Mouse (Mus musculus): ENCODE results near the gene Ift172. TPM values are rescaled to one million over a fixed set of nuclear protein-coding genes. Genes with fewer than 3 reads are reported as not detected.
A peak's percentile ranks its signal among the peaks of the same experiment; 100 is the strongest.

The Ift172 gene
- total and polyA plus RNA-seq, 3 experiments = 15.3 to 21.8 TPM; not detected in 1

DNA sequence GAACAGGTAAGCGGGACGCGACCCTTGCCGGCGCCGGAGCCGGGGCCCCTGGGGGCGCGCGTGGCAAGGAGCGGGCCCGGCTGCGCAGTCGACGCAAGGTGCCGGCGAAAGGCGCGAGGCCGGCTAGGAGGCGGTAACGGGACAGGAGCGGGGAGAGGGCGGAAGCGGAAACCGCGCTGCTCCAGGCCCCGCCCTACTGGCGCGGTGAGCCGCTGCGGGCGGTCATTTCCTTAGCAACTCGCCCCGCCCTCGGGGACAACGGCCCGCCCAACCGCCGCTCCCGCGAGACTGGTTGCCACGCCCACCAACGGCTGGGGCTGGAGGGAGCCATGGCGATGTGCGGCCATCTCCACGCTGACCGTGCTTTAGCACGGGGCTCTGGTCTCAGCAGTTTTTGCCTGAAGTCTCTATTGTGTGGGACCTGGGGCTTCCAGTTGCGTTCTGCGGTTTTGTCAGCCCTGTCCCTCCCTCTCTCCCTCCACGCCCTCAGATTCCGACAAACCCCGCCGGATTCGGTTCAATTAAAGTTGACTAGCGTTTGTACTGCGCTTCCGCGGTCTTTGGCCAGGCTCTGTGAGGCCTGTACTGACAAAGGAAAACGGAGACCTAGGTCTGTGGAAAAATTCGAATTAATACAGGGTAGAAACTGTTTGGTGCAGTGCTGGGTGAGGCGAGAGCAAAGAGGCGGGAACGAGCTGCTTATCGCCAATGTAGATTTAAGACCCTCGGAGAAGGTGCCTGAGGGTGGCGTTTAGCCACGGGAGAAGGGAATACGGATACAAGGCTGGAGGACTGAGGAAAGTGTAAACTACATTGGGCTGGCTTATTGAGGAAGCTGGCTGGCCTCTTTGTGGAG lies 70.2 kb downstream of the Ift172 start, which contains the start of gene Ppm1g (continued):
- no peak for TF ChIP-seq ZKSCAN1 (IDR thresholded peaks at IDR 0.05; ENCODE audit: low read depth, low read length)
- peak; percentile 77 for TF ChIP-seq MAZ (IDR thresholded peaks at IDR 0.05; ENCODE audit: low read depth, low read length)
- peak; percentile 94 for TF ChIP-seq CHD2 (IDR thresholded peaks at IDR 0.05; ENCODE audit: low read length)
- TF ChIP-seq JUND (IDR thresholded peaks at IDR 0.05; ENCODE audit: low read depth, low read length) = no peak
- TF ChIP-seq MYB (IDR thresholded peaks at IDR 0.05; ENCODE audit: low read depth, low read length) = peak; percentile 85
- TF ChIP-seq MXI1 (IDR thresholded peaks at IDR 0.05; ENCODE audit: low read depth, low read length) = peak; percentile 88
- no peak for TF ChIP-seq BHLHE40 (IDR thresholded peaks at IDR 0.05; ENCODE audit: borderline replicate concordance, low read depth, low read length)
- TF ChIP-seq TAL1 (IDR thresholded peaks at IDR 0.05; ENCODE audit: low read length) = no peak
- no peak; the same call in 1 of the 2 replicates for TF ChIP-seq ZNF384 (IDR thresholded peaks at IDR 0.05; ENCODE audit: low read depth, low read length)
- peak; percentile 76 for TF ChIP-seq TBP (IDR thresholded peaks at IDR 0.05; ENCODE audit: low read depth, low read length)
- TF ChIP-seq USF2 (IDR thresholded peaks at IDR 0.05; ENCODE audit: borderline replicate concordance in 1 of 2, insufficient read depth in 1 of 2, low read depth in 1 of 2, low read length in 2 of 2) = no peak

DNA sequence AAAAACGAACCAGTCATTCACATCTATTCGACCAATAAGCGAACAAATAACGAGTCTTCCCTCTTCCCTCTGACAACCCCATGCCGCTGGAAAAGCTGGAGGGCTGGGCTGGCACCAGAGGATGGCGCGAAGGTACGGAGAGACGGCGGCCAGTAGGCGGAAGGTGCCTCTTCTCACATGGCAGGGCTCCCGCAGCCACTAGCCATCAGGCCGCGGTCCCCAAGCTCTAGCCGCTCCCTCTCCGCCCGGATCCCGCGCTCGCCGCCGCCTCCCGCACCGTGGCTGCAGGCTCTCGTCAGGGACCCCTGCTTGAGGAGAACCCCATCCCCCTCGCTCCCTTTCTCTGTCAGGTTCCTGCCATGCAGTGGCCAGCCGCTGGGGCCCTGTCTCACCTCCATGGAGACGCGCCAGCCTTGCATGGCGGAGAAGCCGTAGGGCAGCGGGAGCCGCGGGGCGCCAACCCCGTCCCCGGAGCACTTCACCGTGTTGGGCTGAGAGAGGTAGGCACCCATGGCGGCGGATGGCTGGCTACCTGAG lies 70.9 kb downstream of the Ift172 start:
- Histone ChIP-seq H3K4me1 (ENCODE audit: control insufficient read depth in 1 of 2, insufficient read depth in 2 of 2, low read length in 2 of 2) (peaks cover 13 to 15% of the 10 kb centered on the region in 2 experiments), H3K79me2 (ENCODE audit: control insufficient read depth, insufficient read depth, low read length, poor library complexity) (peaks cover 52% of the 10 kb centered on the region), H3K36me3 (ENCODE audit: control insufficient read depth in 1 of 2, insufficient read depth in 2 of 2, low read length in 2 of 2) (peaks cover 17 to 38% of the 10 kb centered on the region in 2 experiments), H3K27ac (ENCODE audit: control insufficient read depth, low read depth, low read length) (peak overlapping the region; percentile 84), H3K9ac (ENCODE audit: control insufficient read depth, low read depth, low read length, poor library complexity, severe bottlenecking) (peak overlapping the region; percentile 95), H3K4me3 (ENCODE audit: control insufficient read depth in 1 of 2, insufficient read depth in 1 of 2, low read depth in 2 of 2, low read length in 2 of 2) (peak overlapping the region; percentile 74), H3K27me3 (ENCODE audit: control insufficient read depth in 1 of 2, insufficient read depth in 2 of 2, low read length in 2 of 2) (no peaks in the 10 kb centered on the region), H3K9me3 (replicated peaks; ENCODE audit: insufficient read depth, low read length) (no peaks in the 10 kb centered on the region)
- peak; percentile 82 for DNase-seq (ENCODE audit: low read depth, low spot score)
- no peak for TF ChIP-seq RCOR1 (IDR thresholded peaks at IDR 0.05; ENCODE audit: low read depth, low read length)
- no peak for TF ChIP-seq ZNF384 (IDR thresholded peaks at IDR 0.05; ENCODE audit: low read depth, low read length)
- TF ChIP-seq HCFC1 (IDR thresholded peaks at IDR 0.05; ENCODE audit: low read depth, low read length) = no peak
- peak; percentile 82; the same call in 1 of the 2 replicates for TF ChIP-seq UBTF (IDR thresholded peaks at IDR 0.05; ENCODE audit: borderline replicate concordance, insufficient read depth, low read depth, low read length)
- TF ChIP-seq CHD2 (IDR thresholded peaks at IDR 0.05; ENCODE audit: low read length) = no peak
- peak in 1 of 2 experiments; percentile 41; a peak in 2 of 4 replicates for TF ChIP-seq POLR2A (IDR thresholded peaks at IDR 0.05; ENCODE audit: control insufficient read depth in 1 of 2, insufficient read depth in 1 of 2, low read depth in 1 of 2, low read length in 2 of 2, poor library complexity in 1 of 2)
- no peak for TF ChIP-seq MYB (IDR thresholded peaks at IDR 0.05; ENCODE audit: low read depth, low read length)
- TF ChIP-seq POLR2AphosphoS2 (IDR thresholded peaks at IDR 0.05; ENCODE audit: low read length) = no peak
- TF ChIP-seq RAD21 (IDR thresholded peaks at IDR 0.05; ENCODE audit: low read depth, low read length) = no peak
- TF ChIP-seq CTCF (IDR thresholded peaks at IDR 0.05 in 2 of 3, conservative IDR thresholded peaks at IDR 0.05 in 1 of 3; ENCODE audit: control insufficient read depth in 1 of 3, insufficient read depth in 1 of 3, low read depth in 2 of 3, low read length in 3 of 3, poor library complexity in 1 of 3, severe bottlenecking in 1 of 3) = 0 out of 6 replicates have a peak, but pooled peaks of 1 of the 3 experiments have one; percentile 0
- peak; percentile 49; the same call in 1 of the 2 replicates for TF ChIP-seq TBP (IDR thresholded peaks at IDR 0.05; ENCODE audit: low read depth, low read length)
- TF ChIP-seq MXI1 (IDR thresholded peaks at IDR 0.05; ENCODE audit: low read depth, low read length) = no peak; the same call in 1 of the 2 replicates
- no peak for TF ChIP-seq MYC (IDR thresholded peaks at IDR 0.05; ENCODE audit: low read depth, low read length)
- no peak for TF ChIP-seq BHLHE40 (IDR thresholded peaks at IDR 0.05; ENCODE audit: borderline replicate concordance, low read depth, low read length)
- TF ChIP-seq E2F4 (IDR thresholded peaks at IDR 0.05; ENCODE audit: borderline replicate concordance, low read depth, low read length) = no peak
- TF ChIP-seq SMC3 (IDR thresholded peaks at IDR 0.05; ENCODE audit: low read depth, low read length) = no peak
- 0 out of 2 replicates have a peak, but pooled peaks have one; percentile 30 for TF ChIP-seq GABPA (IDR thresholded peaks at IDR 0.05; ENCODE audit: low read depth, low read length)
- TF ChIP-seq USF2 (IDR thresholded peaks at IDR 0.05; ENCODE audit: borderline replicate concordance in 1 of 2, insufficient read depth in 1 of 2, low read depth in 1 of 2, low read length in 2 of 2) = no peak
- no peak for TF ChIP-seq EP300 (IDR thresholded peaks at IDR 0.05; ENCODE audit: low read depth in 1 of 2, low read length in 2 of 2)
- no peak for TF ChIP-seq ZC3H11A (IDR thresholded peaks at IDR 0.05; ENCODE audit: low read depth, low read length)
- TF ChIP-seq CHD1 (IDR thresholded peaks at IDR 0.05; ENCODE audit: low read depth, low read length) = no peak
- no peak for TF ChIP-seq ELF1 (IDR thresholded peaks at IDR 0.05; ENCODE audit: low read depth, low read length)
- TF ChIP-seq SIN3A (IDR thresholded peaks at IDR 0.05; ENCODE audit: low read length) = no peak
